Mouse (Mus musculus): ENCODE data around the gene Gja6. TPM values are rescaled to one million over a fixed set of nuclear protein-coding genes. Genes with fewer than 3 reads are reported as not detected.

Gene Gja6
- polyA plus RNA-seq, 1 experiment from 2014 or later, result 0.14 TPM

- no peaks in the 10 kb centered on the region for H3K27me3 ChIP-seq (replicated peaks; ENCODE audit: control insufficient read depth, insufficient read depth, low read length)
- no peak for ATAC-seq (replicated peaks; ENCODE audit: low FRiP score, low TSS enrichment, low read depth)
- H3K9me3 ChIP-seq (ENCODE audit: control insufficient read depth, low read length), result no peaks in the 10 kb centered on the region
- H3K4me2 ChIP-seq (ENCODE audit: low read length), result no peak overlapping the region
- no peak overlapping the region for H3K9ac ChIP-seq (ENCODE audit: low read length)
- no peak for DNase-seq (ENCODE audit: low spot score)
- 40% methylated on average over 2 of the region's 2 CpGs for WGBS
- H3K36me3 ChIP-seq (ENCODE audit: control insufficient read depth, insufficient read depth, low read length), result no peaks in the 10 kb centered on the region
- H3K4me3 ChIP-seq (ENCODE audit: low read depth, low read length), result no peak overlapping the region
- no peak overlapping the region for H3K27ac ChIP-seq (ENCODE audit: low read depth)
- no peaks in the 10 kb centered on the region for H3K4me1 ChIP-seq (replicated peaks; ENCODE audit: control insufficient read depth, insufficient read depth, low read length)
These were observed 1.7 kb downstream of the Gja6 start for GRCm38 (mm10) chrX:160905041-160905678.

GRCm38 (mm10) chrX:160901118-160901517 is 5.7 kb downstream of the Gja6 start:
- DNase-seq (ENCODE audit: low spot score) (no peak), ATAC-seq (replicated peaks; ENCODE audit: low FRiP score, low TSS enrichment, low read depth) (0 out of 2 replicates have a peak, but pooled peaks have one; percentile 23)
- H3K9ac ChIP-seq (ENCODE audit: low read length), result no peak overlapping the region
- no peaks in the 10 kb centered on the region for H3K36me3 ChIP-seq (ENCODE audit: control insufficient read depth, insufficient read depth, low read length)
- no peak overlapping the region for H3K4me3 ChIP-seq (ENCODE audit: low read depth, low read length)
- no peak overlapping the region for H3K4me2 ChIP-seq (ENCODE audit: low read length)
- WGBS, result 71% methylated on average over 2 of the region's 2 CpGs
- H3K9me3 ChIP-seq (ENCODE audit: control insufficient read depth, low read length), result no peaks in the 10 kb centered on the region
- no peak overlapping the region for H3K27ac ChIP-seq (ENCODE audit: low read depth)
- H3K27me3 ChIP-seq (replicated peaks; ENCODE audit: control insufficient read depth, insufficient read depth, low read length), result 0 out of 2 replicates have a peak, but pooled peaks cover 4% of the 10 kb centered on the region
- H3K4me1 ChIP-seq (replicated peaks; ENCODE audit: control insufficient read depth, insufficient read depth, low read length), result no peaks in the 10 kb centered on the region

GRCm38 (mm10) chrX:160892077-160892476 is 14.8 kb downstream of the Gja6 start:
- H3K27ac ChIP-seq (ENCODE audit: low read depth), result no peak overlapping the region
- H3K36me3 ChIP-seq (ENCODE audit: control insufficient read depth, insufficient read depth, low read length), result no peaks in the 10 kb centered on the region
- no peaks in the 10 kb centered on the region for H3K4me1 ChIP-seq (replicated peaks; ENCODE audit: control insufficient read depth, insufficient read depth, low read length)
- H3K27me3 ChIP-seq (replicated peaks; ENCODE audit: control insufficient read depth, insufficient read depth, low read length), result 0 out of 2 replicates have a peak, but pooled peaks cover 3% of the 10 kb centered on the region
- ATAC-seq (replicated peaks; ENCODE audit: low FRiP score, low TSS enrichment, low read depth), result no peak
- DNase-seq (ENCODE audit: low spot score), result no peak
- no peak overlapping the region for H3K4me3 ChIP-seq (ENCODE audit: low read depth, low read length)
- WGBS, result 22% methylated on average over 1 of the region's 1 CpGs
- no peaks in the 10 kb centered on the region for H3K9me3 ChIP-seq (ENCODE audit: control insufficient read depth, low read length)
- no peak overlapping the region for H3K4me2 ChIP-seq (ENCODE audit: low read length)
- H3K9ac ChIP-seq (ENCODE audit: low read length), result no peak overlapping the region

- Histone ChIP-seq H3K4me3 (ENCODE audit: low read depth, low read length) (no peak overlapping the region), H3K4me1 (replicated peaks; ENCODE audit: control insufficient read depth, insufficient read depth, low read length) (no peaks in the 10 kb centered on the region), H3K9me3 (ENCODE audit: control insufficient read depth, low read length) (no peaks in the 10 kb centered on the region), H3K27me3 (replicated peaks; ENCODE audit: control insufficient read depth, insufficient read depth, low read length) (0 out of 2 replicates have a peak, but pooled peaks cover 3% of the 10 kb centered on the region), H3K27ac (ENCODE audit: low read depth) (no peak overlapping the region), H3K9ac (ENCODE audit: low read length) (no peak overlapping the region), H3K36me3 (ENCODE audit: control insufficient read depth, insufficient read depth, low read length) (no peaks in the 10 kb centered on the region), H3K4me2 (ENCODE audit: low read length) (no peak overlapping the region)
- WGBS, result 71% methylated on average over 2 of the region's 2 CpGs
- ATAC-seq (replicated peaks; ENCODE audit: low FRiP score, low TSS enrichment, low read depth), result no peak
- DNase-seq (ENCODE audit: low spot score), result no peak
These were observed 20.6 kb downstream of the Gja6 start for GRCm38 (mm10) chrX:160886301-160886700.

- H3K9me3 ChIP-seq (ENCODE audit: control insufficient read depth, low read length), result no peaks in the 10 kb centered on the region
- H3K36me3 ChIP-seq (ENCODE audit: control insufficient read depth, insufficient read depth, low read length), result no peaks in the 10 kb centered on the region
- ATAC-seq (replicated peaks; ENCODE audit: low FRiP score, low TSS enrichment, low read depth), result no peak
- H3K27ac ChIP-seq (ENCODE audit: low read depth), result no peak overlapping the region
- DNase-seq (ENCODE audit: low spot score), result no peak
- no peak overlapping the region for H3K4me3 ChIP-seq (ENCODE audit: low read depth, low read length)
- no peaks in the 10 kb centered on the region for H3K4me1 ChIP-seq (replicated peaks; ENCODE audit: control insufficient read depth, insufficient read depth, low read length)
- no peak overlapping the region for H3K4me2 ChIP-seq (ENCODE audit: low read length)
- H3K9ac ChIP-seq (ENCODE audit: low read length), result no peak overlapping the region
- 89% methylated on average over 4 of the region's 4 CpGs for WGBS
- no peaks in the 10 kb centered on the region for H3K27me3 ChIP-seq (replicated peaks; ENCODE audit: control insufficient read depth, insufficient read depth, low read length)
These were observed 40.3 kb downstream of the Gja6 start for GRCm38 (mm10) chrX:160866576-160866975.

GRCm38 (mm10) chrX:160865022-160865421 is 41.8 kb downstream of the Gja6 start:
- Histone ChIP-seq H3K9ac (ENCODE audit: low read length) (no peak overlapping the region), H3K4me2 (ENCODE audit: low read length) (no peak overlapping the region), H3K27ac (ENCODE audit: low read depth) (no peak overlapping the region), H3K4me1 (replicated peaks; ENCODE audit: control insufficient read depth, insufficient read depth, low read length) (no peaks in the 10 kb centered on the region), H3K36me3 (ENCODE audit: control insufficient read depth, insufficient read depth, low read length) (no peaks in the 10 kb centered on the region), H3K27me3 (replicated peaks; ENCODE audit: control insufficient read depth, insufficient read depth, low read length) (no peaks in the 10 kb centered on the region), H3K4me3 (ENCODE audit: low read depth, low read length) (no peak overlapping the region), H3K9me3 (ENCODE audit: control insufficient read depth, low read length) (no peaks in the 10 kb centered on the region)
- 75% methylated on average over 4 of the region's 4 CpGs for WGBS
- no peak for DNase-seq (ENCODE audit: low spot score)
- ATAC-seq (replicated peaks; ENCODE audit: low FRiP score, low TSS enrichment, low read depth), result no peak

- Histone ChIP-seq H3K4me1 (replicated peaks; ENCODE audit: control insufficient read depth, insufficient read depth, low read length) (no peaks in the 10 kb centered on the region), H3K27ac (ENCODE audit: low read depth) (no peak overlapping the region), H3K27me3 (replicated peaks; ENCODE audit: control insufficient read depth, insufficient read depth, low read length) (no peaks in the 10 kb centered on the region), H3K4me3 (ENCODE audit: low read depth, low read length) (no peak overlapping the region), H3K4me2 (ENCODE audit: low read length) (no peak overlapping the region), H3K36me3 (ENCODE audit: control insufficient read depth, insufficient read depth, low read length) (no peaks in the 10 kb centered on the region), H3K9me3 (ENCODE audit: control insufficient read depth, low read length) (no peaks in the 10 kb centered on the region), H3K9ac (ENCODE audit: low read length) (no peak overlapping the region)
- ATAC-seq (replicated peaks; ENCODE audit: low FRiP score, low TSS enrichment, low read depth), result no peak
- 79% methylated on average over 4 of the region's 4 CpGs for WGBS
- DNase-seq (ENCODE audit: low spot score), result no peak
These were observed 43.0 kb downstream of the Gja6 start for GRCm38 (mm10) chrX:160863689-160864383.
